Mouse (Mus musculus) kidney, postnatal 0 days (tissue): ENCODE results near the gene Atf7ip. TPM values are rescaled to one million over a fixed set of nuclear protein-coding genes. Genes with fewer than 3 reads are reported as not detected.

Experiments used
- ATAC-seq: fragments of 200-750 bp; cut with Nextera tagmentation; replicated peaks from 2 replicates; pipeline ENCODE4 v1.8.0; 2017; ENCODE audit warnings: low read depth, moderate number of reproducible peaks, moderate TSS enrichment, moderate library complexity; ENCODE audit not compliant: low FRiP score
- DNase-seq: peaks from one replicate; pipeline ENCODE4 v3.0.0-alpha.2; 2016; ENCODE audit warnings: low spot score
- H3K27ac ChIP-seq: fragments of 300-500 bp; sonication (generic); 2 replicates; pipeline ENCODE4 v1.5.1; 2014; ENCODE audit warnings: mild to moderate bottlenecking
- H3K27me3 ChIP-seq: fragments of 300-500 bp; sonication (generic); 2 replicates; pipeline ENCODE4 v1.6.1; 2014; ENCODE audit warnings: low read length, mixed read lengths; ENCODE audit not compliant: insufficient read depth
- H3K36me3 ChIP-seq: fragments of 300-500 bp; sonication (generic); 2 replicates; pipeline ENCODE4 v1.6.1; 2014; ENCODE audit warnings: low read length, mixed read lengths; ENCODE audit not compliant: insufficient read depth
- H3K4me1 ChIP-seq: fragments of 300-500 bp; sonication (generic); replicated peaks from 2 replicates; pipeline ENCODE4 v1.6.1; 2014; ENCODE audit warnings: antibody characterized with exemption, low read length, mixed read lengths; ENCODE audit not compliant: insufficient read depth
- H3K4me2 ChIP-seq: fragments of 300-500 bp; sonication (generic); 2 replicates; pipeline ENCODE4 v1.6.1; 2014; ENCODE audit warnings: mild to moderate bottlenecking, low read length, moderate library complexity, mixed read lengths
- H3K4me3 ChIP-seq: fragments of 300-500 bp; sonication (generic); replicated peaks from 2 replicates; pipeline ENCODE4 v1.5.1; 2014; ENCODE audit warnings: low read depth, low read length
- H3K9ac ChIP-seq: fragments of 300-500 bp; sonication (generic); 2 replicates; pipeline ENCODE4 v1.6.1; 2014; ENCODE audit warnings: low read depth, low read length
- H3K9me3 ChIP-seq: fragments of 300-500 bp; sonication (generic); replicated peaks from 2 replicates; pipeline ENCODE4 v1.6.1; 2016; ENCODE audit warnings: low read length, inconsistent platforms, mixed read lengths
- CTCF ChIP-seq: IDR thresholded peaks from 2 replicates; pipeline ENCODE4 v1.5.1; 2016; ENCODE audit warnings: antibody characterized with exemption, low read depth, mild to moderate bottlenecking, moderate library complexity
- WGBS: fragments of 180-500 bp; shearing (Covaris S2); extraction: QIAGEN DNeasy Blood & Tissue Kit; methylation state at CpG from one replicate; pipeline ENCODE4 v1.1.7; 2014; 5-methylcytosine and 5-hydroxymethylcytosine counted together
- polyA plus RNA-seq: library from polyadenylated mRNA; unstranded; fragments of >200 nt; fragmentation: Nextera tagmentation; extraction: Ambion mirVana; gene quantifications from 2 replicates; pipeline ENCODE4 v1.2.1, GENCODE M21; 2015

Atf7ip gene
- polyA plus RNA-seq, 1 experiment from 2014 or later, result 17.9 TPM

DNA sequence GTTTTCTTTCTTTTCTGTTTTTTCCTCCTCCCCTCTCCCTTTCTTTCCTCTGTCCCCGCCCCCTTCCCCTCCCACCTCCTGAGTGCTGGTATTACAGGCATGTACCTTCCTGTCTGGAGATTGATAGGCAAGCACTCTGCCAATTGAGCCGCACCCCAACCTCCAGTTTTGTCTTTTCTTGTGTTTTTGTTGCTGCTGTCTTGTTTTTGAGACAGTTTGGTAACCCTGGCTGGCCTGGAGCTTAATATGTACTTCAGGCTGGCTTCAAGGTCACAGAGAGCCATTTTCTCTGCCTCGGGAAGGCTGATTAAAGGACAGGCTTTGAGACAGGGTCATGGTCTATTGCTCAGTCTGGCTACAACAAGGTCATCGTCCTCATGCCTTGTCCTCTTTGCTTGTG is 18.8 kb downstream of the Atf7ip start:
- peak overlapping the region; percentile 51; the same call in 1 of the 2 replicates for H3K27ac ChIP-seq

DNA sequence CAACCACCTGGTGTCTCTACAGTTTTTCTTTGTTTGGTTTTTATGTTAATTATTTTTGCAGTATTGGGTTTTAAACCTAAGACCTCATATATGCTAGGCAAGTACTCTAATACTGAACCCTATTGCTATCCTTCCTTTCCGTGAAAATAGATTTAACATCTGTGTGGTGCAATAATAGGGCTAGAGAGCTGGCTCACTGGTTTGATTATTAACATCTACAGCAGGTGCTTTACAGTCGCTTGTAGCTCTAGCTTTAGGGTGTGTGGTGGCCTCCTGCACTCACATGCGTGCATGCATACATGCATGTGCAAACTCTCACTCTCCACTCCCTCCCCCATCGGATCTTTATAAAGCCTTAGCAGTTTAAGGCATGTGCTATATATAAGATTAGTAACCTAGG is 19.6 kb downstream of the Atf7ip start:
- WGBS, result 75% methylated on average over 4 of the region's 4 CpGs
- ATAC-seq, result no peak
- no peak overlapping the region for H3K9ac ChIP-seq

More for the DNA sequence above, 18.8 kb downstream of the Atf7ip start:
- 66% methylated on average over 4 of the region's 4 CpGs for WGBS
- no peak for TF ChIP-seq CTCF
- Histone ChIP-seq H3K4me1 (no peaks in the 10 kb centered on the region), H3K27me3 (no peaks in the 10 kb centered on the region), H3K9me3 (no peaks in the 10 kb centered on the region), H3K9ac (no peak overlapping the region), H3K36me3 (peaks cover 7% of the 10 kb centered on the region; the same call in 1 of the 2 replicates), H3K4me3 (no peak overlapping the region), H3K4me2 (no peak overlapping the region)
- ATAC-seq (no peak), DNase-seq (no peak)

DNA sequence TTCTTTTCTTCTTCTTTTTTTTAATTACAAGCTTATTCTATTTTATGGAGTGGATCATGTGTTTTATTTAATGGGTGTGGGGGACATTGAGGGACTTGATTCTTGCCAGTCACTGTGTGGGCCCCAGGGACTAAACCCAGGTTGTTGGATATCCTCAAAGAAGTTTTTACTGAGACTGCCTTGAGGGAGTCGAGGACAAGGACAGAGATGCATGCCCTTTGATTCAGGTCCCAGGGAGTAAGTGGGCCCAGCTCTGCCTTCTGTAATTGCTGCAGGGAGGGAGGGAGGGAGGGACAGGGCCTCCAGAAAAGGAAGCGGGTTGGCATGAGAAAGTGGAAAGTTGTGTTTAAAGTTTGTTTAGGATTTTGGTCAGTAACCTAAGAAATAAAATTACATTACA is 23.2 kb downstream of the Atf7ip start:
- H3K27me3 ChIP-seq, result no peaks in the 10 kb centered on the region
- no peak for TF ChIP-seq CTCF
- ATAC-seq, result no peak
- 54% methylated on average over 2 of the region's 2 CpGs for WGBS
- no peak overlapping the region for H3K27ac ChIP-seq
- H3K36me3 ChIP-seq, result peaks cover 2% of the 10 kb centered on the region; the same call in 1 of the 2 replicates
- H3K4me2 ChIP-seq, result no peak overlapping the region
- no peak overlapping the region for H3K4me3 ChIP-seq
- no peak overlapping the region for H3K9ac ChIP-seq
- no peak for DNase-seq
- no peaks in the 10 kb centered on the region for H3K9me3 ChIP-seq
- peaks cover 9% of the 10 kb centered on the region; the same call in 1 of the 2 replicates for H3K4me1 ChIP-seq

More for the DNA sequence above, 19.6 kb downstream of the Atf7ip start:
- H3K9me3 ChIP-seq, result no peaks in the 10 kb centered on the region
- no peaks in the 10 kb centered on the region for H3K4me1 ChIP-seq
- DNase-seq, result no peak
- no peak overlapping the region for H3K4me3 ChIP-seq
- H3K27ac ChIP-seq, result 0 out of 2 replicates have a peak overlapping the region, but pooled peaks have one; percentile 9
- H3K27me3 ChIP-seq, result no peaks in the 10 kb centered on the region
- TF ChIP-seq CTCF, result no peak
- H3K4me2 ChIP-seq, result no peak overlapping the region
- peaks cover 7% of the 10 kb centered on the region; the same call in 1 of the 2 replicates for H3K36me3 ChIP-seq

DNA sequence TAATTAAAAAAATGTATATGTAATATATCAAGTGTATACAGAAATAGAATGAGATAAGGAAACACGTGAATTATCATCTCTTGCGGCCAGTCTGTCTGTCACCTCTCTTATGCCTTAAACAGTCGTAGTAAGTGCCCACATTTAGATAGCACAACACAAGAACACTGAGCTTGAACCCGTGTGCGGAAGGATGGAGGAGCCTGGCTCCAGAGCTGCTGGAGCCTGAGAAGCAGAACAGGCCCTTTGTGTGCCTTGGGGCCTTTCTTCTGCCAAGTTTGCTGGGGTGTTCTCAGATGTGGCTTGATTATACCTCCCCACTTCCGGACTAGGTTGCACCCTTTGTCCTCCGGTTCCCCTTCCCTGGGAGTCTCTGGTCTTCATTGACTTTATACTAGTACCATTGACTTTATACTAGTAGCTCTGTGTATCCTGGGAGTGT is 25.8 kb downstream of the Atf7ip start:
- peaks cover 9% of the 10 kb centered on the region; the same call in 1 of the 2 replicates for H3K4me1 ChIP-seq
- 49% methylated on average over 7 of the region's 7 CpGs for WGBS
- no peak overlapping the region for H3K4me3 ChIP-seq
- 0 out of 2 replicates have a peak overlapping the region, but pooled peaks have one; percentile 18 for H3K9ac ChIP-seq
- DNase-seq, result no peak
- H3K36me3 ChIP-seq, result no peaks in the 10 kb centered on the region
- H3K4me2 ChIP-seq, result peak overlapping the region; percentile 27; the same call in 1 of the 2 replicates
- peak overlapping the region; percentile 86 for H3K27ac ChIP-seq
- no peaks in the 10 kb centered on the region for H3K9me3 ChIP-seq
- ATAC-seq, result no peak
- H3K27me3 ChIP-seq, result no peaks in the 10 kb centered on the region
- TF ChIP-seq CTCF, result no peak

DNA sequence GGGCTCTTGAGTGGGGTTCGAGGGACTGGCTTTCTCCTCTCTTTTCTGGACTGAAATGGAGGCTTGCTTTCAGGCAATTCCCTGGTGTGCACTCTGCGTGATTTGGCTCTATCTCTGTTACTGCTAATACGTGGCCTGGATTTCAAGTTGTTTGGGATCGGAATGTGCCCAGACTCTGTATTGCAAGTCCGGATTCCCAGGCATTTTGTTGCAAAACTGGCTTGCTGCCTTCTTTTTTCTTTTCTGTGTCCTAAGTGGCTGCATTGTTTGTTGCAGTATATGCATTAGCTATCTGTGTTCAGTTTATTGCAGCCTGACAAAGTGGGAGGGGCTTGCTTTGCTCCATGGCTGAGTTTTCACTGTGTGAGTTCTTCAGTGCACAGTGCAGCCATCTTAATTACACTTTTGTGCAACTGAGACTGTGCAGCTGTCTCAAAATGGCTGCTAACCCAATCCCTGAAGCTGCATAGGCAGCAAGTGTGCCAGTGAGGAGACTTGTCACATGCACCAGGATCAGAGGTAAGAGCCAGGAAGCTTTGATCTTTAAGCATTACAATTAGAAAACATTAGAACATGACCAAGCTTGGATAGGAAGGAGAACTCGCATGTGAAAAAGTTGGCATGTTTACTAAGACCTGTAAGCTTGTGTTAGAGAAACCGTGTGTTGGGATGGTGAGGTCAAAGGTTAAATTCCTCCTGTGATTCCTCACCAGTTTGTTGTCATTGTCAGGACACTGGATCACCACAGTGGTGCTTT is 26.7 kb downstream of the Atf7ip start:
- Histone ChIP-seq H3K27ac (peak overlapping the region; percentile 86), H3K4me1 (peaks cover 9% of the 10 kb centered on the region; the same call in 1 of the 2 replicates), H3K36me3 (peaks cover under 1% of the 10 kb centered on the region; the same call in 1 of the 2 replicates), H3K27me3 (no peaks in the 10 kb centered on the region), H3K9me3 (no peaks in the 10 kb centered on the region), H3K4me3 (no peak overlapping the region), H3K9ac (no peak overlapping the region), H3K4me2 (peak overlapping the region; percentile 27; the same call in 1 of the 2 replicates)
- DNase-seq, result peak; percentile 91
- TF ChIP-seq CTCF, result no peak
- 16% methylated on average over 7 of the region's 7 CpGs for WGBS
- ATAC-seq, result peak; percentile 87

DNA sequence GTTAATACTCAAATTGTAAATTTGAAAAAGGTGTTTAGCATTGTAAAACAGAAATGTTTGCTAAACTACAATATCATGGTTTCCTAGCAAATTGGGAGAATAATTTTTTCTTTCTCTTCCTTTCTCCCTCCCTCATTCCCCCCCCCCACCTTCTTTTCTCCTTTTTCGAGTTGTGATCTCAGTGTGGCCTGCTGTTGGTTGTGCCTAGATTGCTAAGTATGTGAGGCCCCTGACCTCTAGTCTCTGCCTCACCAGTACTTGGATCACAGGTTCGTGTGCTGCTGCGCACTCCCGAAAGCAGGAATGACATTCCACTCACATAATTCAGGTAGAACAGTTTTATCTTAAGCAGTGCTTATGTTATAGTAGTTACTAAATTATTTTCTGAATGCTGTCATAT is 27.8 kb downstream of the Atf7ip start:
- DNase-seq, result no peak
- Histone ChIP-seq H3K4me3 (no peak overlapping the region), H3K36me3 (peaks cover 3% of the 10 kb centered on the region; the same call in 1 of the 2 replicates), H3K4me1 (peaks cover 9% of the 10 kb centered on the region; the same call in 1 of the 2 replicates), H3K9me3 (no peaks in the 10 kb centered on the region), H3K9ac (no peak overlapping the region), H3K27ac (no peak overlapping the region), H3K4me2 (no peak overlapping the region), H3K27me3 (no peaks in the 10 kb centered on the region)
- 58% methylated on average over 4 of the region's 4 CpGs for WGBS
- ATAC-seq, result no peak
- TF ChIP-seq CTCF, result no peak
